Mouse (Mus musculus) adrenal gland (tissue): ENCODE measurements around the gene Helb.

Experiments
- intact Hi-C: fragments of 180-260 bp; cut with DNase I; formaldehyde crosslinking; loops from one replicate; pipeline ENCODE4 v1.15.1; 2025

The Helb gene

GRCm38 (mm10) chr10:120095716-120096115 is 17.1 kb downstream of the Helb start:
- intact Hi-C loops, result no loop called here

- intact Hi-C loops, result no loop called here
Measured at GRCm38 (mm10) chr10:120095136-120095535, 17.7 kb downstream of the Helb start.

GRCm38 (mm10) chr10:120092548-120092947 is 20.2 kb downstream of the Helb start:
- intact Hi-C loops, result no loop called here

GRCm38 (mm10) chr10:120077850-120078249 is 34.9 kb downstream of the Helb start:
- intact Hi-C loops, result no loop called here

GRCm38 (mm10) chr10:120066319-120066718 is 46.5 kb downstream of the Helb start:
- intact Hi-C loops, result no loop called here

GRCm38 (mm10) chr10:120064424-120064823 is 48.4 kb downstream of the Helb start:
- intact Hi-C loops, result loop anchor here (2.0 kb wide), 1 partner anchor 60 kb away; no protein-coding TSS in a partner anchor

- intact Hi-C loops, result no loop called here
Measured at GRCm38 (mm10) chr10:120061238-120062130, 51.3 kb downstream of the Helb start.

- intact Hi-C loops, result no loop called here
Measured at GRCm38 (mm10) chr10:120060579-120061237, 52.1 kb downstream of the Helb start.

- intact Hi-C loops, result no loop called here
Measured at GRCm38 (mm10) chr10:120044714-120045234, 68.0 kb downstream of the Helb start.

- intact Hi-C loops, result no loop called here
Measured at GRCm38 (mm10) chr10:120044237-120044636, 68.5 kb downstream of the Helb start.

- intact Hi-C loops, result no loop called here
Measured at GRCm38 (mm10) chr10:120038194-120038593, 74.6 kb downstream of the Helb start.

GRCm38 (mm10) chr10:120035824-120036223 is 77.0 kb downstream of the Helb start:
- intact Hi-C loops, result no loop called here

- intact Hi-C loops, result no loop called here
Measured at GRCm38 (mm10) chr10:120035211-120035733, 77.5 kb downstream of the Helb start.

GRCm38 (mm10) chr10:120033866-120034265 is 78.9 kb downstream of the Helb start:
- intact Hi-C loops, result no loop called here
